Mouse (Mus musculus) bone marrow macrophage, adult 2 months (primary cell): ENCODE results near the gene Cnn2.

Experiments used
- CTCF ChIP-seq: IDR thresholded peaks from 2 replicates; pipeline ENCODE4 v1.5.1; 2012; ENCODE audit warnings: low read depth, mild to moderate bottlenecking, low read length, moderate library complexity
- POLR2A ChIP-seq: IDR thresholded peaks from 2 replicates; pipeline ENCODE4 v1.6.1; 2012; ENCODE audit warnings: mild to moderate bottlenecking, low read depth, low read length, borderline replicate concordance

DNA sequence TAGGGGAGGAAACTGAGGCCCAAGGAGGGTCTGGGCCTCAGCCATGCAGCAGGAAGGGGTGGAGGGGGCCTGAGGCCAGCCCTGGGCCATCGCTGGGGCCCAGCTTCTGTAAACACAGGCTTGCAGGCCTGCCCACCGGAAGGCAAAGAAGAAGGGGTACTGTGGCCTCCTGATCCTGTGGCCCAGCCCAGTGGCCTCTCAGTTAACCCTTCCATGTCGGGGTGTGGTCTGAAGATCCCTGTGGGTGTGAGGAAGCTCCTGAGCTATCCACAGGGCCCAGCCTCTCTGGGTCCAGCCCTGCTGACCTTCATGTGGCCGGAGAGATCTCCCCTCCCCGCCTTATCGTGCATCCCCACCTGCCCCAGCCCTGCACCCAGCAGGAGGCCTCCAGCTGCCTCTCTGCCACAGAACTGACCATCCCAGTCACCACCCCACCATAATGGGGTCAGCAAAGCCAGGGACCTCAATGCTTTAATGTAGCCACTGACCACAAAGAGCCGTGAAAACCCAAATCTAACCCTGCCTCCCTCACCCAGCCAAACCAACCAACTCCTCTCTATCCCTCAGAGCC is 41.5 kb upstream of the Cnn2 start:
- no peak for TF ChIP-seq CTCF
- no peak for TF ChIP-seq POLR2A
